Mouse (Mus musculus): ENCODE data around the gene Rnf114. TPM values are rescaled to one million over a fixed set of nuclear protein-coding genes. Genes with fewer than 3 reads are reported as not detected.

Gene Rnf114
- 32.3 and 33.0 TPM in 2 replicates for polyA plus RNA-seq (2012; rRNA removed)

GRCm38 (mm10) chr2:167491757-167492708, at the start of gene Rnf114:
Gene Rnf114, plus strand, starts transcription at chr2:167492645.

GRCm38 (mm10) chr2:167492713-167493636, 530 bp downstream of the Rnf114 start, which contains the start of gene Spata2:
Gene Spata2, minus strand, starts transcription at chr2:167492887.

GRCm38 (mm10) chr2:167537476-167538297, 45.2 kb downstream of the Rnf114 start, which contains the start of gene Snai1:
Gene Snai1, plus strand, starts transcription at chr2:167538195.

Other genes starting within 250 kb of the Rnf114 start
- 3.5 and 4.7 TPM in 2 replicates for gene B4galt5, start 143.5 kb upstream of the Rnf114 start, polyA plus RNA-seq (2012; rRNA removed)
- 18.0 and 21.4 TPM in 2 replicates for gene Slc9a8, start 70.9 kb upstream of the Rnf114 start, polyA plus RNA-seq (2012; rRNA removed)
- 14.8 and 15.5 TPM in 2 replicates for gene Spata2, start 242 bp downstream of the Rnf114 start, polyA plus RNA-seq (2012; rRNA removed)
- 14.6 and 19.5 TPM in 2 replicates for gene Snai1, start 45.5 kb downstream of the Rnf114 start, polyA plus RNA-seq (2012; rRNA removed)
- 102 and 137 TPM in 2 replicates for gene Ube2v1, start 139.4 kb downstream of the Rnf114 start, polyA plus RNA-seq (2012; rRNA removed)
- 27.4 TPM in 1 of 2 replicates, not detected in the other for gene Gm20431, start 168.9 kb downstream of the Rnf114 start, polyA plus RNA-seq (2012; rRNA removed)
- gene Cebpb, start 196.3 kb downstream of the Rnf114 start, polyA plus RNA-seq (2012; rRNA removed): 157 and 492 TPM in 2 replicates
- 259 and 328 TPM in 2 replicates for gene Tmem189, start 197.2 kb downstream of the Rnf114 start, polyA plus RNA-seq (2012; rRNA removed)